Mouse (Mus musculus) erythroid progenitor cell, adult 5-6 weeks (primary cell): Measurements from ENCODE around the gene Gm42420. TPM values are rescaled to one million over a fixed set of nuclear protein-coding genes. Genes with fewer than 3 reads are reported as not detected.
A peak's percentile ranks its signal among the peaks of the same experiment; 100 is the strongest.

ENCODE experiments used
- ATAC-seq: replicated peaks from 2 replicates; pipeline ENCODE4 v1.8.0; 2016; ENCODE audit warnings: moderate number of reproducible peaks, mild to moderate bottlenecking, moderate TSS enrichment, inconsistent platforms; ENCODE audit not compliant: poor library complexity, low FRiP score, severe bottlenecking
- total RNA-seq, 2 experiments: library from RNA; stranded (forward) in 1 of 2; stranded (reverse) in 1 of 2; fragments of 150-400 nt in 1 of 2; fragments of 186-747, 209-891 nt in 1 of 2; gene quantifications; 2 replicates each; pipeline versions ENCODE4 v1.2.3 to v1.2.4; 2015 to 2017; ENCODE audit warnings: low replicate concordance in 2 of 2

Gene Gm42420
- total RNA-seq, 2 experiments from 2014 or later = not detected

- ATAC-seq = no peak
These were observed 18.0 kb upstream of the Gm42420 start for GRCm38 (mm10) chr6:39567528-39567927.

GRCm38 (mm10) chr6:39570426-39570825 is 15.1 kb upstream of the Gm42420 start:
- no peak for ATAC-seq

- peak; percentile 87 for ATAC-seq
These were observed 11.6 kb upstream of the Gm42420 start, which contains the start of gene Adck2 for GRCm38 (mm10) chr6:39573791-39574554. Gene Adck2, plus strand, starts transcription at chr6:39573873.

- ATAC-seq = no peak
These were observed 11.0 kb upstream of the Gm42420 start for GRCm38 (mm10) chr6:39574555-39574869.

GRCm38 (mm10) chr6:39574951-39575350 is 10.6 kb upstream of the Gm42420 start:
- ATAC-seq = no peak

GRCm38 (mm10) chr6:39579552-39579951 is 6.0 kb upstream of the Gm42420 start:
- ATAC-seq = no peak

GRCm38 (mm10) chr6:39580558-39580957 is 5.0 kb upstream of the Gm42420 start:
- no peak for ATAC-seq

- ATAC-seq = peak; percentile 60; the same call in 1 of the 2 replicates
These were observed 4.3 kb upstream of the Gm42420 start for GRCm38 (mm10) chr6:39581087-39581784.

- ATAC-seq = no peak
These were observed 5.9 kb downstream of the Gm42420 start for GRCm38 (mm10) chr6:39591481-39591880.

- peak; percentile 99 for ATAC-seq
These were observed 7.1 kb downstream of the Gm42420 start, which contains the start of gene Ndufb2 for GRCm38 (mm10) chr6:39592401-39593214. Gene Ndufb2, plus strand, starts transcription at chr6:39592574.

- no peak for ATAC-seq
These were observed 15.3 kb downstream of the Gm42420 start for GRCm38 (mm10) chr6:39600851-39601250.

- no peak for ATAC-seq
These were observed 16.3 kb downstream of the Gm42420 start for GRCm38 (mm10) chr6:39601828-39602227.

- no peak for ATAC-seq
These were observed 19.0 kb downstream of the Gm42420 start for GRCm38 (mm10) chr6:39604565-39604964.

GRCm38 (mm10) chr6:39606056-39606455 is 20.5 kb downstream of the Gm42420 start:
- no peak for ATAC-seq

GRCm38 (mm10) chr6:39606862-39607261 is 21.3 kb downstream of the Gm42420 start:
- ATAC-seq = no peak

GRCm38 (mm10) chr6:39607365-39607764 is 21.8 kb downstream of the Gm42420 start:
- no peak for ATAC-seq

GRCm38 (mm10) chr6:39610207-39610606 is 24.7 kb downstream of the Gm42420 start:
- ATAC-seq = no peak

GRCm38 (mm10) chr6:39611296-39611695 is 25.7 kb downstream of the Gm42420 start:
- ATAC-seq = no peak
